Mouse (Mus musculus) Patski (cell line): ENCODE results near the gene Smurf1. TPM values are rescaled to one million over a fixed set of nuclear protein-coding genes. Genes with fewer than 3 reads are reported as not detected.

Source experiments
- ATAC-seq: fragments of 100-300 bp; one replicate; pipeline ENCODE4 v1.8.0; 2021
- CTCF ChIA-PET: fragments of 350-600 bp; sonication (Branson Sonifier 250); formaldehyde crosslinking; loops from one replicate; lab custom pipeline; 2022; ENCODE audit warnings: inconsistent platforms; lab: Charles Lee
- POLR2A ChIA-PET: fragments of 350-600 bp; sonication (Branson Sonifier 250); formaldehyde crosslinking; loops from one replicate; lab custom pipeline; 2022; ENCODE audit warnings: antibody characterized with exemption, inconsistent platforms; lab: Charles Lee
- DNase-seq: peaks from one replicate; pipeline ENCODE4 v3.0.0-alpha.2; 2011; ENCODE audit warnings: low read depth, low spot score
- H3K27me3 ChIP-seq: fragments of 371-371 bp; one replicate; pipeline ENCODE4 v1.5.1; 2021
- CTCF ChIP-seq: fragments of 100-300 bp; IDR thresholded peaks from one replicate; pipeline ENCODE4 v1.5.1; 2021
- in situ Hi-C: fragments of 300-500 bp; cut with MboI; formaldehyde crosslinking; loops from 3 replicates; pipeline ENCODE4 v1.11.1; 2018; ENCODE audit warnings: low pct_unique_long_range_greater_than_20kb, mixed read lengths
- polyA plus RNA-seq: library from polyadenylated mRNA; unstranded; gene quantifications from one replicate; pipeline ENCODE4 v1.2.3, GENCODE M21; 2021

Smurf1 gene
- polyA plus RNA-seq, 1 experiment from 2014 or later = 50.0 TPM

GRCm38 (mm10) chr5:144988340-144989060, 22.9 kb upstream of the Smurf1 start:
- peak; percentile 91 for TF ChIP-seq CTCF
- H3K27me3 ChIP-seq = no peaks in the 10 kb centered on the region
- peak; percentile 62 for DNase-seq
- ChIA-PET POLR2A (no interaction called here), CTCF (interaction anchor here (0.6 to 2.0 kb wide), 38 partner anchors 9 to 218 kb away, joined by 3 to 18 read pairs (median 4); no protein-coding TSS in a partner anchor)
- in situ Hi-C loops = loop anchor here (5.0 kb wide), 1 partner anchor 151 kb away; no protein-coding TSS in a partner anchor
- peak; percentile 65 for ATAC-seq

- in situ Hi-C loops = loop anchor here (5.0 kb wide), 1 partner anchor 150 kb away; no protein-coding TSS in a partner anchor
- ATAC-seq = no peak
- no peaks in the 10 kb centered on the region for H3K27me3 ChIP-seq
- no peak for TF ChIP-seq CTCF
- ChIA-PET POLR2A (no interaction called here), CTCF (interaction anchor here (1.2 to 2.0 kb wide), 2 partner anchors 83 to 109 kb away, joined by 3 to 7 read pairs; no protein-coding TSS in a partner anchor)
- no peak for DNase-seq
These were observed 21.9 kb upstream of the Smurf1 start for GRCm38 (mm10) chr5:144987561-144987960.

GRCm38 (mm10) chr5:144984839-144985238, 19.2 kb upstream of the Smurf1 start:
- CTCF ChIA-PET = interaction anchor here (1.1 to 2.9 kb wide), 3 partner anchors 80 to 111 kb away, joined by 3 to 8 read pairs (median 5); no protein-coding TSS in a partner anchor

GRCm38 (mm10) chr5:144983227-144983626, 17.6 kb upstream of the Smurf1 start:
- POLR2A ChIA-PET = no interaction called here
- peak; percentile 70 for TF ChIP-seq CTCF
- no peak for DNase-seq
- in situ Hi-C loops = no loop called here
- CTCF ChIA-PET = interaction anchor here (0.8 to 2.9 kb wide), 4 partner anchors 12 to 148 kb away, joined by 3 to 8 read pairs (median 4); no protein-coding TSS in a partner anchor
- no peaks in the 10 kb centered on the region for H3K27me3 ChIP-seq
- no peak for ATAC-seq

More at GRCm38 (mm10) chr5:144984839-144985238, 19.2 kb upstream of the Smurf1 start:
- in situ Hi-C loops = loop anchor here (5.0 kb wide), 1 partner anchor 148 kb away; no protein-coding TSS in a partner anchor
- POLR2A ChIA-PET = no interaction called here
- TF ChIP-seq CTCF = peak; percentile 29
- no peak for DNase-seq
- no peak for ATAC-seq
- H3K27me3 ChIP-seq = no peaks in the 10 kb centered on the region

GRCm38 (mm10) chr5:144979110-144979509, 13.5 kb upstream of the Smurf1 start:
- no peak for TF ChIP-seq CTCF
- H3K27me3 ChIP-seq = no peaks in the 10 kb centered on the region
- ChIA-PET CTCF (interaction anchor here (0.9 to 1.7 kb wide), 3 partner anchors 10 to 103 kb away, joined by 3 to 6 read pairs (median 6); no protein-coding TSS in a partner anchor), POLR2A (no interaction called here)
- ATAC-seq = no peak
- in situ Hi-C loops = no loop called here
- DNase-seq = no peak

GRCm38 (mm10) chr5:144978533-144979107, 13.0 kb upstream of the Smurf1 start:
- no peak for TF ChIP-seq CTCF
- CTCF ChIA-PET = interaction anchor here (0.9 to 1.7 kb wide), 3 partner anchors 10 to 103 kb away, joined by 3 to 6 read pairs (median 6); no protein-coding TSS in a partner anchor
- POLR2A ChIA-PET = interaction anchor here (0.7 kb wide), 1 partner anchor 64 kb away, joined by 3 read pairs; no protein-coding TSS in a partner anchor
- ATAC-seq = no peak
- no peaks in the 10 kb centered on the region for H3K27me3 ChIP-seq
- in situ Hi-C loops = no loop called here
- DNase-seq = no peak

- in situ Hi-C loops = no loop called here
- no peak for ATAC-seq
- H3K27me3 ChIP-seq = no peaks in the 10 kb centered on the region
- ChIA-PET CTCF (interaction anchor here (0.7 to 2.4 kb wide), 17 partner anchors 12 to 127 kb away, joined by 3 to 11 read pairs (median 4); no protein-coding TSS in a partner anchor), POLR2A (no interaction called here)
- no peak for DNase-seq
- peak; percentile 83 for TF ChIP-seq CTCF
These were observed 5.6 kb upstream of the Smurf1 start for GRCm38 (mm10) chr5:144971266-144971665.

- ATAC-seq (peak; percentile 66), DNase-seq (peak; percentile 73)
- H3K27me3 ChIP-seq = no peaks in the 10 kb centered on the region
- ChIA-PET CTCF (interaction anchor here (1.5 kb wide), 1 partner anchor 57 kb away, joined by 5 read pairs; no protein-coding TSS in a partner anchor), POLR2A (interaction anchor here (1.5 to 2.5 kb wide), 2 partner anchors 15 to 50 kb away, joined by 7 to 14 read pairs; no protein-coding TSS in a partner anchor)
- TF ChIP-seq CTCF = no peak
- in situ Hi-C loops = loop anchor here (5.0 kb wide), 1 partner anchor 48 kb away; no protein-coding TSS in a partner anchor
These were observed 592 bp downstream of the Smurf1 start for GRCm38 (mm10) chr5:144964872-144965638.

GRCm38 (mm10) chr5:144964465-144964864, 1.2 kb downstream of the Smurf1 start:
- H3K27me3 ChIP-seq = no peaks in the 10 kb centered on the region
- TF ChIP-seq CTCF = no peak
- ChIA-PET CTCF (no interaction called here), POLR2A (interaction anchor here (1.1 to 2.5 kb wide), 3 partner anchors 15 to 63 kb away, joined by 3 to 14 read pairs (median 7); no protein-coding TSS in a partner anchor)
- in situ Hi-C loops = loop anchor here (5.0 kb wide), 1 partner anchor 47 kb away; no protein-coding TSS in a partner anchor
- ATAC-seq (no peak), DNase-seq (no peak)
